8 mouse cellular contexts compared by ENCODE assay signal in the genomic region with DNA sequence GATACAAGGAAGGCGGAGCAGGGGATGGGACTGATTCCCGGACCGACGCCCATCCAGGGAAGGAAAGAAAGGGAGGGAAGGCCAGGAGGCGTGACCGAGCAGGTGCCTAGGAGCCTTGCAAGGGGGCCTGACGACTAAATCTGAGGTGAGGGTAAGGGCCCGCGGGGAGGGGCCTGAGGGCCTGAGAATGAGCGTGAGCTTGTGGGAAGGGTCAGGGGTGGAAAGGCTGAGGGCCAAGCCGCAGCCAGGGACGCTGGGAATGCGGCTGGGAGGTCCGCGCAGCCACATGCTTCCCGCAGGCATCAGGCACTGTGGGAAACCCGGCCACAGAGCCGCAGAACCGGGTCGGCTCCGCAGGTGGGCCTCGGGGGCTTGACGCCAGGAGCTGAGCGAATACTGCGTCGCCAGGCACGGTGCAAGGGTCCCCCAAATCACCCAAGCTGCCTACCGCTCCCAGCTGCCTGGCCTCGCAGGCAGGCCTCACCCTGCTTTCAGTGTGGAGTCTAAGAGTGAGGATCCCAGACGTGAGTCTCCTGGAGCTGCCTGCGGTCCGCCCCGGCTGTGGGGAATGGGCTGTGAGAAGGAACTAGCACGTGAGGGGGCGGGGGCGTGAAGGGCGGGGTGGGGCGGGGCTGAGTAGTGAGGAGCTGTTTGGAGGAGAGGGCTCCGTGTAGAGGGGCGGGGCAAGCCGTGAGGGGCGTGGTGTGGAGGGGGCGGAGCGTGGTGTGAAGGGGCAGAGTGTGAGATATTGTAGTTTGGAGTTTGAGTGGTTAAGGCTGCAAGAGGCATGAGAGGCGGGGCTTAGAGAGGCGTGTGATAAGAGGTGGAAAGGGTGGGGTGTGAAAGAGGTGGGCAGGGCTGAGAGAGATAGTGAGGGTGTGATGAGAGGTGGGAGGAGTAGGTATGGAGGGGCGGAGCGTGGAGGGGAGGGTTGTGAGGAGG. TPM values are rescaled to one million over a fixed set of nuclear protein-coding genes. Genes with fewer than 3 reads are reported as not detected.
A peak's percentile ranks its signal among the peaks of the same experiment; 100 is the strongest.
DNase-seq lines count a peak whose midpoint lies in the region; ATAC-seq lines count a peak whose summit lies in the region.

No protein-coding gene starts in this region.

- DNase-seq in heart, postnatal 25 days (ENCODE audit: low spot score): no peak
- DNase-seq in ZHBTc4 (ENCODE audit: low read depth, low spot score): peak; percentile 59
- no peak for DNase-seq in left cerebral cortex, postnatal 14 days (ENCODE audit: low spot score in 2 of 2)
- no peak for DNase-seq in thymus, postnatal 10 days (ENCODE audit: low spot score in 2 of 2)
- no peak for DNase-seq in natural killer cell, adult 2 months (ENCODE audit: low spot score in 2 of 2)

- H3K9me3 ChIP-seq in heart, embryonic 14.5 days (ENCODE audit: control insufficient read depth, low read length): no peaks in the 10 kb centered on the region
- no peaks in the 10 kb centered on the region for H3K9me3 ChIP-seq in hindbrain, embryonic 13.5 days
- H3K9me3 ChIP-seq in midbrain, embryonic 13.5 days: no peaks in the 10 kb centered on the region

- 0 out of 2 replicates have a peak, but pooled peaks have one; percentile 39 for ATAC-seq in heart, embryonic 14.5 days (ENCODE audit: insufficient number of reproducible peaks, insufficient read depth, low FRiP score, low read depth)
- peak; percentile 69 for ATAC-seq in hindbrain, embryonic 13.5 days (ENCODE audit: low FRiP score)
- peak; percentile 75 for ATAC-seq in midbrain, embryonic 13.5 days

- no peak overlapping the region for H3K9ac ChIP-seq in heart, embryonic 14.5 days (ENCODE audit: low read length)
- no peak overlapping the region for H3K9ac ChIP-seq in hindbrain, embryonic 13.5 days
- peak overlapping the region; percentile 39; the same call in 1 of the 2 replicates for H3K9ac ChIP-seq in midbrain, embryonic 13.5 days (replicated peaks)

- 34% methylated on average over 48 of the region's 48 CpGs for WGBS in heart, embryonic 14.5 days
- WGBS in hindbrain, embryonic 13.5 days: 38% methylated on average over 48 of the region's 48 CpGs
- WGBS in midbrain, embryonic 13.5 days: 36% methylated on average over 48 of the region's 48 CpGs

- intact Hi-C loops in heart, postnatal 25 days (cut with DNase I): no loop called here
- intact Hi-C loops in left cerebral cortex, postnatal 14 days (cut with DNase I): no loop called here

- no peak overlapping the region for H3K4me3 ChIP-seq in heart, embryonic 14.5 days (ENCODE audit: control insufficient read depth in 1 of 2, insufficient read depth in 1 of 2, low read depth in 1 of 2, low read length in 2 of 2)
- H3K4me3 ChIP-seq in hindbrain, embryonic 13.5 days: peak overlapping the region; percentile 19
- H3K4me3 ChIP-seq in midbrain, embryonic 13.5 days (replicated peaks): peak overlapping the region; percentile 21

- peak overlapping the region; percentile 31 for H3K4me2 ChIP-seq in heart, embryonic 14.5 days (ENCODE audit: low read length)
- peak overlapping the region; percentile 43 for H3K4me2 ChIP-seq in hindbrain, embryonic 13.5 days
- peak overlapping the region; percentile 43 for H3K4me2 ChIP-seq in midbrain, embryonic 13.5 days (replicated peaks)

- H3K27ac ChIP-seq in heart, embryonic 14.5 days (replicated peaks in 1 of 2; ENCODE audit: control insufficient read depth in 1 of 2, insufficient read depth in 1 of 2, low read depth in 2 of 2, low read length in 2 of 2): no peak overlapping the region
- no peak overlapping the region for H3K27ac ChIP-seq in hindbrain, embryonic 13.5 days
- no peak overlapping the region for H3K27ac ChIP-seq in midbrain, embryonic 13.5 days

- peaks cover 10% of the 10 kb centered on the region for H3K27me3 ChIP-seq in heart, embryonic 14.5 days (ENCODE audit: control insufficient read depth, insufficient read depth, low read length)
- H3K27me3 ChIP-seq in hindbrain, embryonic 13.5 days: peaks cover 15% of the 10 kb centered on the region
- peaks cover 11% of the 10 kb centered on the region for H3K27me3 ChIP-seq in midbrain, embryonic 13.5 days

- H3K4me1 ChIP-seq in heart, embryonic 14.5 days (ENCODE audit: control insufficient read depth in 2 of 2, insufficient read depth in 2 of 2, low read length in 2 of 2): no peaks in the 10 kb centered on the region; a peak in 1 of 4 replicates
- H3K4me1 ChIP-seq in hindbrain, embryonic 13.5 days (replicated peaks): peaks cover 7% of the 10 kb centered on the region
- peaks cover 3% of the 10 kb centered on the region; the same call in 1 of the 2 replicates for H3K4me1 ChIP-seq in midbrain, embryonic 13.5 days (replicated peaks)

- no peaks in the 10 kb centered on the region for H3K36me3 ChIP-seq in heart, embryonic 14.5 days (ENCODE audit: control insufficient read depth, insufficient read depth, low read length)
- H3K36me3 ChIP-seq in hindbrain, embryonic 13.5 days: no peaks in the 10 kb centered on the region
- no peaks in the 10 kb centered on the region for H3K36me3 ChIP-seq in midbrain, embryonic 13.5 days

RNA-seq across cellular contexts. Expression of a gene that starts 2.0 kb away (rescaled TPM):
- polyA plus RNA-seq in heart, embryonic 14.5 days (2014; fragmentation: Nextera tagmentation; extraction: Ambion mirVana): not detected in 2 replicates
- not detected for total RNA-seq in heart, postnatal 25 days (2021)
- polyA plus RNA-seq in hindbrain, embryonic 13.5 days (2015; fragmentation: Nextera tagmentation; extraction: Ambion mirVana): 0.19 TPM in 1 of 2 replicates, not detected in the other
- polyA plus RNA-seq in midbrain, embryonic 13.5 days (2015; fragmentation: Nextera tagmentation; extraction: Ambion mirVana): not detected in 2 replicates
- total RNA-seq in left cerebral cortex, postnatal 14 days (2021): under 1 TPM; 0.35 to 0.47 TPM

RNA-seq across cellular contexts. Expression of a gene that starts 31.5 kb away (rescaled TPM):
- polyA plus RNA-seq in heart, embryonic 14.5 days (2014; fragmentation: Nextera tagmentation; extraction: Ambion mirVana): 1.1 and 1.9 TPM in 2 replicates
- 1 to 10 TPM; 5.3 to 5.7 TPM for total RNA-seq in heart, postnatal 25 days (2021)
- 20.6 and 22.1 TPM in 2 replicates for polyA plus RNA-seq in hindbrain, embryonic 13.5 days (2015; fragmentation: Nextera tagmentation; extraction: Ambion mirVana)
- 15.1 and 16.0 TPM in 2 replicates for polyA plus RNA-seq in midbrain, embryonic 13.5 days (2015; fragmentation: Nextera tagmentation; extraction: Ambion mirVana)
- total RNA-seq in left cerebral cortex, postnatal 14 days (2021): 1 to 10 TPM; 6.8 to 8.1 TPM

RNA-seq across cellular contexts. Expression of a gene that starts 37.9 kb away (rescaled TPM):
- 0.31 TPM in 2 replicates for polyA plus RNA-seq in heart, embryonic 14.5 days (2014; fragmentation: Nextera tagmentation; extraction: Ambion mirVana)
- 1 to 10 TPM; 5.3 TPM for total RNA-seq in heart, postnatal 25 days (2021)
- polyA plus RNA-seq in hindbrain, embryonic 13.5 days (2015; fragmentation: Nextera tagmentation; extraction: Ambion mirVana): 14.1 and 16.6 TPM in 2 replicates
- 9.4 and 12.6 TPM in 2 replicates for polyA plus RNA-seq in midbrain, embryonic 13.5 days (2015; fragmentation: Nextera tagmentation; extraction: Ambion mirVana)
- total RNA-seq in left cerebral cortex, postnatal 14 days (2021): 100 to 1,000 TPM; 230 to 236 TPM

Comparison
In these comparisons a context has a peak if more than half of its experiments do, and no peak if none do; other contexts are left out.
1. H3K4me3 ChIP-seq: peak in hindbrain, embryonic 13.5 days (single experiment) and midbrain, embryonic 13.5 days (single experiment); none in heart, embryonic 14.5 days (0 of 2).
2. Peak in every context shown above with its lines, with median percentiles within 50 percentile points of each other: ATAC-seq and H3K4me2 ChIP-seq.